Mouse (Mus musculus): ENCODE results near the gene Cebpb. TPM values are rescaled to one million over a fixed set of nuclear protein-coding genes. Genes with fewer than 3 reads are reported as not detected.

Cebpb gene
- polyA plus RNA-seq, 1 experiment from 2014 or later = 108 TPM

DNA sequence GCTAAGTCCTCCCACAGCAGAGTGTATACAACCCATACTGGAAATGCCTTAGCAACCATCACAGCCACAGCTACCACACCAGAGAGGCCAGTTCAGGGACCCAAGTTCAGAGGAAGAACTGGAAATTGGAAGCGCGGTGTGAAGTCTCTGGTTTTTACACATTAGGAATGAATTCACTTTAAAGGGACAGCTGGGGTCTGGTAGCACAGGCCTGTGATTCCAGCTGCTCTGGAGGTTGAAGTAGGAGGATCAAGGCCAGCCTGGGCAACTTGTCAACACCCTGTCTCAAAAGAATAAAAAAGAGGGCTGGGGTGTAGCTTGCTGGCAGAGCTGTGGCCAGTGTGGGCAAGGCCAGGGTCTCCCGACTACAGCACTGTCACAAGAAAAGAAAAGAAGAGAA, 2.9 kb upstream of the Cebpb start:
- Histone ChIP-seq H3K4me1 (ENCODE audit: insufficient read depth, low read depth, low read length) (no peaks in the 10 kb centered on the region), H3K9ac (replicated peaks; ENCODE audit: low read depth) (no peak overlapping the region), H3K36me3 (ENCODE audit: insufficient read depth, low read length) (no peaks in the 10 kb centered on the region), H3K4me2 (replicated peaks; ENCODE audit: low read depth, low read length) (no peak overlapping the region), H3K4me3 (ENCODE audit: low read depth, low read length) (no peak overlapping the region), H3K9me3 (ENCODE audit: low read length) (no peaks in the 10 kb centered on the region), H3K27ac (ENCODE audit: low read length) (no peak overlapping the region), H3K27me3 (replicated peaks; ENCODE audit: insufficient read depth, low read length) (no peaks in the 10 kb centered on the region)
- TF ChIP-seq EP300 (IDR thresholded peaks at IDR 0.05) (no peak), CTCF (IDR thresholded peaks at IDR 0.05) (no peak)
- no peak for ATAC-seq
- no peak for DNase-seq (ENCODE audit: low spot score)
- 74% methylated on average over 3 of the region's 3 CpGs for WGBS

DNA sequence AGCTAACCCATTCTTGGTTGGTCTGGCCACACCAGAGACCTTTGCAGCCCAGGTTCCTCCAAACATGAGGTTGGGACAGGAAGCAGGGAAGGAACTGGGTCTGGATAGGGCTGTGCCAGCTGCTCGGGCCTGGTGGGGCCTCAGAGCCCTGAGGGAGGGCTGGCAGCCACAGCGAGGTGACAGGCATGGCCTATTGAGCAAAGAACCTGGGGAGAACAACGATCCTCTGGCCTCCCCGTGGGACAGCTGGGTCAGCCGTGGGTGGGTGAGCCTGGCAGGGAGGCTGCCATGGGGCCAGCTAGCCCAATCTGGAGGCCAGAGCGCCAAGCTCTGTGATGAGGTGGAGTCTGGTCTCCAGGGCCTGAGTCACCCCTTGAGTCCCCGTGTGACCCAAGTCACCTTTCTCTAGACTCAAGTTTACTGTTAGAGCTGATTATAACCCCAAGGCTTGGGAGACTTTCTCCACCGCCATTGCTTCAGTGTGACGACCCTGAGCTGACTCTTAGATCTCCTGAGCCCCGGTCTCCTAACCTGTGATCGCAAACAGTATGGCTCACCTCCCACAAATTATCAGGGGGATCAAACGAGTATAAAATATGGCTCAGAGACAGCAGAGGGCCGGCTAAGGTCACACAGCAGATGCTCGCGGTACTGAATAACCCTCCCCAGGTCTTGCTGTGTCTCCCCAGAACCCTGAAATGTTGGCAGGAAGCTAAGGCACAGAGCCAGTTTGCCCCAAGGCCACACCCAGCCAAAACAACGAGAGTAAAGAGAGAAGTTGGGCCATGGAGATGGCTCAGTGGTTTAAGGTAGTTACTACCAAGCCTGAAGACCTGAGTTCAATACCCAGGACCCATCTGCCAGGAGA, 2.1 kb upstream of the Cebpb start:
- ATAC-seq (no peak), DNase-seq (ENCODE audit: low spot score) (no peak)
- Histone ChIP-seq H3K9ac (replicated peaks; ENCODE audit: low read depth) (no peak overlapping the region), H3K27ac (ENCODE audit: low read length) (peak overlapping the region; percentile 26; the same call in 1 of the 2 replicates), H3K27me3 (replicated peaks; ENCODE audit: insufficient read depth, low read length) (no peaks in the 10 kb centered on the region), H3K36me3 (ENCODE audit: insufficient read depth, low read length) (no peaks in the 10 kb centered on the region), H3K4me3 (ENCODE audit: low read depth, low read length) (no peak overlapping the region), H3K4me2 (replicated peaks; ENCODE audit: low read depth, low read length) (no peak overlapping the region), H3K4me1 (ENCODE audit: insufficient read depth, low read depth, low read length) (no peaks in the 10 kb centered on the region; the same call in 1 of the 2 replicates), H3K9me3 (ENCODE audit: low read length) (no peaks in the 10 kb centered on the region)
- TF ChIP-seq EP300 (IDR thresholded peaks at IDR 0.05) (no peak), CTCF (IDR thresholded peaks at IDR 0.05) (no peak)
- WGBS = 72% methylated on average over 16 of the region's 16 CpGs

DNA sequence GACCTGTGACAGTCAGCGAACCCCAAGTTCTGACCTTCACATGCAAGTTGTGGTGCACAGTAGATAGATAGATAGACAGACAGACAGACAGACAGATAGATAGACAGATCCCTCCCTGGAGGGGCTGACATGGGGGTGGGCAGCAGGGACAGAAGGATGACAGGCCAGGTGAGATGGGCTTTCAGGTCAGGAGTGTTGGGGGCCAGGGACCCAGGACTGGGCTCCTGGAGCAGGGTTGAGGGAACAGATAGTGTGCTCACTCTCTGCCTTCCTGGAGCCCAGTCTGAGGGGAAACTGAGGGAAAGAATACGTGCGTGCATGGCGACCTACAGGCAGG, 1.5 kb upstream of the Cebpb start:
- ATAC-seq (no peak), DNase-seq (ENCODE audit: low spot score) (no peak)
- no peak overlapping the region for H3K27ac ChIP-seq (ENCODE audit: low read length)
- H3K4me1 ChIP-seq (ENCODE audit: insufficient read depth, low read depth, low read length) = no peaks in the 10 kb centered on the region; the same call in 1 of the 2 replicates
- no peak overlapping the region for H3K4me3 ChIP-seq (ENCODE audit: low read depth, low read length)
- TF ChIP-seq CTCF (IDR thresholded peaks at IDR 0.05) = no peak
- no peak for TF ChIP-seq EP300 (IDR thresholded peaks at IDR 0.05)
- no peaks in the 10 kb centered on the region for H3K9me3 ChIP-seq (ENCODE audit: low read length)
- WGBS = 91% methylated on average over 4 of the region's 4 CpGs
- peaks cover 4% of the 10 kb centered on the region; the same call in 1 of the 2 replicates for H3K36me3 ChIP-seq (ENCODE audit: insufficient read depth, low read length)
- no peak overlapping the region for H3K4me2 ChIP-seq (replicated peaks; ENCODE audit: low read depth, low read length)
- H3K9ac ChIP-seq (replicated peaks; ENCODE audit: low read depth) = no peak overlapping the region
- no peaks in the 10 kb centered on the region for H3K27me3 ChIP-seq (replicated peaks; ENCODE audit: insufficient read depth, low read length)

DNA sequence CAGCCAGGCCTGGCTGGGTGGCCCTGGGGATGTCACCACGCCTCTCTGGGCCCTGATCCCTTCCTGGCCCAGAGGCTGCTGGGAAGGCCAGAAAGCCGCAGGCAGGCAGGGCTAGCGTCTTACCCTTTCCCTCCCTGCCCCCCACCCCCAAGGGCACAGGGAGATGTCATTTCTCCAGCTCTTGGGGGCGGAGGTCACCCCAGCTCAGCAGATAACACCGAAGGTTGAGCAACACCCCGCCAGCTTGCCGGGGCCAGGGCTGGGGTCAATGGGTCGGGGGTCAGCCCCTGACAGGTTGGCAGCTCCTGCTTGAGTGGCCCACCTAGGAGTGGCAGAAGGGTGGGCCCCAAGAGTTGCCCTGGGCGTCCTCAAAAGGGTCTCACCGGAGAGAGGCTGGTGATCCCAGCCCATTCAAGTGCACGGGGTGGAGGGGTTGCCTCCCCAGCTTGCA, 1.0 kb upstream of the Cebpb start:
- Histone ChIP-seq H3K4me3 (ENCODE audit: low read depth, low read length) (no peak overlapping the region), H3K9ac (replicated peaks; ENCODE audit: low read depth) (no peak overlapping the region; the same call in 1 of the 2 replicates), H3K27ac (ENCODE audit: low read length) (peak overlapping the region; percentile 98), H3K27me3 (replicated peaks; ENCODE audit: insufficient read depth, low read length) (no peaks in the 10 kb centered on the region), H3K36me3 (ENCODE audit: insufficient read depth, low read length) (peaks cover 5% of the 10 kb centered on the region), H3K9me3 (ENCODE audit: low read length) (no peaks in the 10 kb centered on the region), H3K4me2 (replicated peaks; ENCODE audit: low read depth, low read length) (peak overlapping the region; percentile 75; the same call in 1 of the 2 replicates), H3K4me1 (ENCODE audit: insufficient read depth, low read depth, low read length) (no peaks in the 10 kb centered on the region; the same call in 1 of the 2 replicates)
- DNase-seq (ENCODE audit: low spot score) (peak; percentile 31), ATAC-seq (no peak)
- WGBS = 41% methylated on average over 11 of the region's 11 CpGs
- TF ChIP-seq CTCF (IDR thresholded peaks at IDR 0.05) (no peak), EP300 (IDR thresholded peaks at IDR 0.05) (no peak)

DNA sequence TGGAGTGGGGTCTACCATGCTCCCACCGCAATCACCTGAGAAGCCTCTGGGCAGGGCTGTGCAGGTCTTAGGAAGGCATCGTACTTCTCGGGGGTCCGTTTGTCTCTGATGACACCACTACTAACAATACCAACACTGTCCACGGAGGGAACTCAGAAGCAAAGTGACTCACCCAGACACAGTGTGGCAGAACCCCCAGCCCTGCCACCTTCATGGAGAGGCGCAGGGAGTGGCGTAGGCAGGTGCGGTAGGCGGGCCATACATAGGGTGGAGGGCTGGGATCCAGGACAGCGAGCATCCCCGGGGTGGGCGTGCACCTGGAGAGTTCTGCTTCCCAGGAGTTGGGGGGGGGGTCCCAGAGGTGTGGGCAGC, 603 bp upstream of the Cebpb start:
- Histone ChIP-seq H3K9ac (replicated peaks; ENCODE audit: low read depth) (peak overlapping the region; percentile 93), H3K27ac (ENCODE audit: low read length) (peak overlapping the region; percentile 98), H3K9me3 (ENCODE audit: low read length) (no peaks in the 10 kb centered on the region), H3K36me3 (ENCODE audit: insufficient read depth, low read length) (peaks cover 9% of the 10 kb centered on the region), H3K4me1 (ENCODE audit: insufficient read depth, low read depth, low read length) (no peaks in the 10 kb centered on the region; the same call in 1 of the 2 replicates), H3K4me3 (ENCODE audit: low read depth, low read length) (peak overlapping the region; percentile 81), H3K27me3 (replicated peaks; ENCODE audit: insufficient read depth, low read length) (no peaks in the 10 kb centered on the region), H3K4me2 (replicated peaks; ENCODE audit: low read depth, low read length) (peak overlapping the region; percentile 75)
- peak; percentile 25 for ATAC-seq
- 16% methylated on average over 12 of the region's 12 CpGs for WGBS
- TF ChIP-seq EP300 (IDR thresholded peaks at IDR 0.05) = no peak
- no peak for TF ChIP-seq CTCF (IDR thresholded peaks at IDR 0.05)
- peak; percentile 74 for DNase-seq (ENCODE audit: low spot score)

- DNase-seq (ENCODE audit: low spot score) (peak; percentile 81), ATAC-seq (peak; percentile 21)
- Histone ChIP-seq H3K9me3 (ENCODE audit: low read length) (no peaks in the 10 kb centered on the region), H3K27me3 (replicated peaks; ENCODE audit: insufficient read depth, low read length) (no peaks in the 10 kb centered on the region), H3K4me1 (ENCODE audit: insufficient read depth, low read depth, low read length) (no peaks in the 10 kb centered on the region; the same call in 1 of the 2 replicates), H3K4me2 (replicated peaks; ENCODE audit: low read depth, low read length) (peak within 1 kb of the TSS; percentile 75), H3K36me3 (ENCODE audit: insufficient read depth, low read length) (peaks cover 16% of the 10 kb centered on the region), H3K4me3 (ENCODE audit: low read depth, low read length) (peak within 1 kb of the TSS; percentile 81), H3K27ac (ENCODE audit: low read length) (peak within 1 kb of the TSS; percentile 98), H3K9ac (replicated peaks; ENCODE audit: low read depth) (peak within 1 kb of the TSS; percentile 93)
- under 1% methylated on average over 93 of the region's 99 CpGs for WGBS
- TF ChIP-seq CTCF (IDR thresholded peaks at IDR 0.05) (no peak), EP300 (IDR thresholded peaks at IDR 0.05) (no peak)
Observed at GRCm38 (mm10) chr2:167689501-167690218, 945 bp downstream of the Cebpb start, which contains the start of gene Tmem189. TSS of gene Tmem189 (minus strand) at chr2:167689822.

All from lung, postnatal 0 days (tissue).